Mouse (Mus musculus) cerebellum, postnatal 25 days (tissue): Measurements from ENCODE around the gene Astl.

ENCODE experiments used
- DNase-seq, 2 experiments: peaks; one replicate each; pipeline ENCODE4 v3.0.0; 2021; ENCODE audit warnings: mixed read lengths in 2 of 2

Gene Astl

GRCm38 (mm10) chr2:127328090-127328851, 10.2 kb upstream of the Astl start:
- no peak for DNase-seq

GRCm38 (mm10) chr2:127332807-127333570, 5.5 kb upstream of the Astl start:
- DNase-seq = no peak

- no peak for DNase-seq
Observed at GRCm38 (mm10) chr2:127333945-127334603, 4.4 kb upstream of the Astl start.

- DNase-seq = no peak
Observed at GRCm38 (mm10) chr2:127335078-127335541, 3.3 kb upstream of the Astl start.

- peak; percentile 68 to 82 for DNase-seq
Observed at GRCm38 (mm10) chr2:127335767-127336496, 2.5 kb upstream of the Astl start, which contains the start of gene Dusp2. Gene Dusp2 (plus strand): TSS chr2:127336159.

- peak in 1 of 2 experiments; percentile 23 for DNase-seq
Observed at GRCm38 (mm10) chr2:127336497-127336832, 2.0 kb upstream of the Astl start.

GRCm38 (mm10) chr2:127336885-127337284, 1.6 kb upstream of the Astl start:
- DNase-seq = no peak

GRCm38 (mm10) chr2:127337531-127337930, 908 bp upstream of the Astl start:
- peak; percentile 49 to 64 for DNase-seq

- no peak for DNase-seq
Observed at GRCm38 (mm10) chr2:127338012-127338411, 427 bp upstream of the Astl start.

GRCm38 (mm10) chr2:127338833-127339232, 394 bp downstream of the Astl start:
- DNase-seq = no peak

GRCm38 (mm10) chr2:127339262-127339661, 823 bp downstream of the Astl start:
- no peak for DNase-seq

GRCm38 (mm10) chr2:127341159-127341558, 2.7 kb downstream of the Astl start:
- peak; percentile 57 to 72 for DNase-seq

- no peak for DNase-seq
Observed at GRCm38 (mm10) chr2:127346334-127346733, 7.9 kb downstream of the Astl start.

GRCm38 (mm10) chr2:127347147-127347985, 8.9 kb downstream of the Astl start:
- peak; percentile 20 to 24 for DNase-seq

- DNase-seq = no peak
Observed at GRCm38 (mm10) chr2:127353881-127354280, 15.4 kb downstream of the Astl start.

GRCm38 (mm10) chr2:127362459-127363281, 24.2 kb downstream of the Astl start, which contains the start of gene Adra2b:
Gene Adra2b (plus strand): TSS chr2:127363208.
- peak; percentile 84 to 91 for DNase-seq

- no peak for DNase-seq
Observed at GRCm38 (mm10) chr2:127363282-127363652, 24.8 kb downstream of the Astl start.

- peak; percentile 18 to 39 for DNase-seq
Observed at GRCm38 (mm10) chr2:127363696-127364095, 25.3 kb downstream of the Astl start.

- no peak for DNase-seq
Observed at GRCm38 (mm10) chr2:127364452-127364851, 26.0 kb downstream of the Astl start.

GRCm38 (mm10) chr2:127367126-127367820, 28.8 kb downstream of the Astl start:
- no peak for DNase-seq
